Mouse (Mus musculus): ENCODE data around the gene Atp1b1. TPM values are rescaled to one million over a fixed set of nuclear protein-coding genes. Genes with fewer than 3 reads are reported as not detected.

Atp1b1 gene
- 133 and 164 TPM in 2 replicates for polyA plus RNA-seq (2014; fragmentation: Nextera tagmentation; extraction: Ambion mirVana)

- WGBS = under 1% methylated on average over 35 of the region's 35 CpGs
- ATAC-seq (ENCODE audit: low FRiP score, low TSS enrichment) (peak; percentile 95), DNase-seq (peak; percentile 97)
- peaks cover 31% of the 10 kb centered on the region for H3K4me1 ChIP-seq (ENCODE audit: control insufficient read depth, insufficient read depth, low read length)
- no peaks in the 10 kb centered on the region for H3K9me3 ChIP-seq (ENCODE audit: control insufficient read depth, low read length)
- H3K27me3 ChIP-seq (ENCODE audit: control insufficient read depth, insufficient read depth, low read length) = peaks cover 3% of the 10 kb centered on the region; the same call in 1 of the 2 replicates
- H3K4me3 ChIP-seq (replicated peaks; ENCODE audit: low read depth, low read length) = peak within 1 kb of the TSS; percentile 58
- H3K4me2 ChIP-seq (ENCODE audit: low read length) = peak within 1 kb of the TSS; percentile 61
- H3K9ac ChIP-seq (replicated peaks; ENCODE audit: low read length) = peak within 1 kb of the TSS; percentile 71
- peak within 1 kb of the TSS; percentile 97 for H3K27ac ChIP-seq (replicated peaks; ENCODE audit: low read depth, low read length)
- H3K36me3 ChIP-seq (ENCODE audit: control insufficient read depth, insufficient read depth, low read length) = peaks cover 4% of the 10 kb centered on the region
Observed at GRCm38 (mm10) chr1:164458245-164458613, at the start of gene Atp1b1. Gene Atp1b1, minus strand, starts transcription at chr1:164458355.

DNA sequence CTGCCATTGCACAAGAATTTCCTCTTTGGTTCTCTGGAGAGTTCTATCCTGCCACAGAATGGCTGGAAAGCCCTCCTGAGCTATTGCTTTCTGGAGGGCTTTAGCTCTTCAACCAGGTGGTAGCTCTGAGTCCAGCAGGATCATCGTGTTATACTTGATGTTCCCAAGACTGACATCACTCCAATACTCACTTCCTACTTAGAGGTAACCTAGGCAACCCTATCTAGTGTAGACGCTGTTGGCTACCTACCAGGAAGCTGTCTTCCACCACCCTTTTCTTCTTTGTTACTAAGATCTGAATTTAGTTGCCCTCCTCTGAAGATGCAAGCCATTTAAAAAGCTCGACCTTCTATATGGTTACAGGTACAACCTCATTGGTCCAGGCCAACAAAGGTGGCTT lies 46.9 kb upstream of the Atp1b1 start:
- DNase-seq = no peak
- Histone ChIP-seq H3K9me3 (ENCODE audit: control insufficient read depth, low read length) (no peaks in the 10 kb centered on the region), H3K4me2 (ENCODE audit: low read length) (no peak overlapping the region), H3K9ac (replicated peaks; ENCODE audit: low read length) (no peak overlapping the region), H3K36me3 (ENCODE audit: control insufficient read depth, insufficient read depth, low read length) (no peaks in the 10 kb centered on the region), H3K27ac (replicated peaks; ENCODE audit: low read depth, low read length) (no peak overlapping the region), H3K4me1 (ENCODE audit: control insufficient read depth, insufficient read depth, low read length) (no peaks in the 10 kb centered on the region), H3K4me3 (replicated peaks; ENCODE audit: low read depth, low read length) (no peak overlapping the region), H3K27me3 (ENCODE audit: control insufficient read depth, insufficient read depth, low read length) (no peaks in the 10 kb centered on the region)
- ATAC-seq (ENCODE audit: low FRiP score, low TSS enrichment) = no peak
- 73% methylated on average over 3 of the region's 3 CpGs for WGBS

GRCm38 (mm10) chr1:164503140-164503730 lies 45.1 kb upstream of the Atp1b1 start:
- Histone ChIP-seq H3K4me1 (ENCODE audit: control insufficient read depth, insufficient read depth, low read length) (no peaks in the 10 kb centered on the region), H3K4me2 (ENCODE audit: low read length) (no peak overlapping the region), H3K27ac (replicated peaks; ENCODE audit: low read depth, low read length) (no peak overlapping the region), H3K36me3 (ENCODE audit: control insufficient read depth, insufficient read depth, low read length) (no peaks in the 10 kb centered on the region), H3K9me3 (ENCODE audit: control insufficient read depth, low read length) (no peaks in the 10 kb centered on the region), H3K9ac (replicated peaks; ENCODE audit: low read length) (no peak overlapping the region), H3K4me3 (replicated peaks; ENCODE audit: low read depth, low read length) (no peak overlapping the region), H3K27me3 (ENCODE audit: control insufficient read depth, insufficient read depth, low read length) (no peaks in the 10 kb centered on the region)
- WGBS = 49% methylated on average over 8 of the region's 8 CpGs
- DNase-seq (no peak), ATAC-seq (ENCODE audit: low FRiP score, low TSS enrichment) (no peak)

- ATAC-seq (ENCODE audit: low FRiP score, low TSS enrichment) (no peak), DNase-seq (no peak)
- Histone ChIP-seq H3K27me3 (ENCODE audit: control insufficient read depth, insufficient read depth, low read length) (no peaks in the 10 kb centered on the region), H3K9me3 (ENCODE audit: control insufficient read depth, low read length) (no peaks in the 10 kb centered on the region), H3K9ac (replicated peaks; ENCODE audit: low read length) (no peak overlapping the region), H3K4me1 (ENCODE audit: control insufficient read depth, insufficient read depth, low read length) (no peaks in the 10 kb centered on the region), H3K4me3 (replicated peaks; ENCODE audit: low read depth, low read length) (no peak overlapping the region), H3K36me3 (ENCODE audit: control insufficient read depth, insufficient read depth, low read length) (no peaks in the 10 kb centered on the region), H3K27ac (replicated peaks; ENCODE audit: low read depth, low read length) (no peak overlapping the region), H3K4me2 (ENCODE audit: low read length) (no peak overlapping the region)
- WGBS = 79% methylated on average over 7 of the region's 7 CpGs
Observed at GRCm38 (mm10) chr1:164502231-164502630, 44.1 kb upstream of the Atp1b1 start.

GRCm38 (mm10) chr1:164494741-164495512 lies 36.8 kb upstream of the Atp1b1 start:
- 68% methylated on average over 8 of the region's 8 CpGs for WGBS
- no peak overlapping the region for H3K4me2 ChIP-seq (ENCODE audit: low read length)
- H3K4me3 ChIP-seq (replicated peaks; ENCODE audit: low read depth, low read length) = no peak overlapping the region
- no peak overlapping the region for H3K9ac ChIP-seq (replicated peaks; ENCODE audit: low read length)
- H3K4me1 ChIP-seq (ENCODE audit: control insufficient read depth, insufficient read depth, low read length) = no peaks in the 10 kb centered on the region
- no peak for ATAC-seq (ENCODE audit: low FRiP score, low TSS enrichment)
- no peaks in the 10 kb centered on the region for H3K9me3 ChIP-seq (ENCODE audit: control insufficient read depth, low read length)
- H3K36me3 ChIP-seq (ENCODE audit: control insufficient read depth, insufficient read depth, low read length) = no peaks in the 10 kb centered on the region
- DNase-seq = no peak
- H3K27me3 ChIP-seq (ENCODE audit: control insufficient read depth, insufficient read depth, low read length) = no peaks in the 10 kb centered on the region
- H3K27ac ChIP-seq (replicated peaks; ENCODE audit: low read depth, low read length) = no peak overlapping the region

DNA sequence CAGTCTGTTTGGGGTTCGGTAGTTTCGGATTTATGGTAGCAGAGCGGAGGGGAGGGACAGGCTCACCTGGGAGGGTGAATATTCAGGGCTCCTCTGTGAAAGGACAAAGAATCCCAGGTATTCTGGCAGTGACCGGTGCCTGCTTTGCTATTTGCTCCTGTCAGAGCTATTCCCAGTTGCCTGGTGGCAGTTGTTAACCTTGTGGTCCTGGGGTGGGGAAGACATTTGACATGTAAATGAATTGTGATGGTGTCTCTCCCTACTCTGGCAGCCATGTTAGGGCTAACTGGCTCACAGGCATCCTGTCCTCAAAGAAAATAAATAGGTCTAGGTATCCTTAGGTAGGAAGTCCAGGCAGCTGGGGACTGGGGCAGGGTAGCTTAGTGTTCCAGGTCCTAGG lies 36.1 kb upstream of the Atp1b1 start:
- H3K27me3 ChIP-seq (ENCODE audit: control insufficient read depth, insufficient read depth, low read length) = no peaks in the 10 kb centered on the region
- 57% methylated on average over 4 of the region's 4 CpGs for WGBS
- ATAC-seq (ENCODE audit: low FRiP score, low TSS enrichment) = no peak
- no peak for DNase-seq
- no peaks in the 10 kb centered on the region for H3K9me3 ChIP-seq (ENCODE audit: control insufficient read depth, low read length)
- no peaks in the 10 kb centered on the region for H3K36me3 ChIP-seq (ENCODE audit: control insufficient read depth, insufficient read depth, low read length)
- no peak overlapping the region for H3K27ac ChIP-seq (replicated peaks; ENCODE audit: low read depth, low read length)
- no peak overlapping the region for H3K9ac ChIP-seq (replicated peaks; ENCODE audit: low read length)
- no peak overlapping the region for H3K4me3 ChIP-seq (replicated peaks; ENCODE audit: low read depth, low read length)
- no peak overlapping the region for H3K4me2 ChIP-seq (ENCODE audit: low read length)
- no peaks in the 10 kb centered on the region for H3K4me1 ChIP-seq (ENCODE audit: control insufficient read depth, insufficient read depth, low read length)

GRCm38 (mm10) chr1:164493042-164493705 lies 35.0 kb upstream of the Atp1b1 start:
- no peak overlapping the region for H3K4me3 ChIP-seq (replicated peaks; ENCODE audit: low read depth, low read length)
- no peak overlapping the region for H3K27ac ChIP-seq (replicated peaks; ENCODE audit: low read depth, low read length)
- H3K9me3 ChIP-seq (ENCODE audit: control insufficient read depth, low read length) = no peaks in the 10 kb centered on the region
- H3K27me3 ChIP-seq (ENCODE audit: control insufficient read depth, insufficient read depth, low read length) = no peaks in the 10 kb centered on the region
- 85% methylated on average over 8 of the region's 8 CpGs for WGBS
- H3K36me3 ChIP-seq (ENCODE audit: control insufficient read depth, insufficient read depth, low read length) = no peaks in the 10 kb centered on the region
- DNase-seq (no peak), ATAC-seq (ENCODE audit: low FRiP score, low TSS enrichment) (no peak)
- H3K4me2 ChIP-seq (ENCODE audit: low read length) = no peak overlapping the region
- no peak overlapping the region for H3K9ac ChIP-seq (replicated peaks; ENCODE audit: low read length)
- no peaks in the 10 kb centered on the region for H3K4me1 ChIP-seq (ENCODE audit: control insufficient read depth, insufficient read depth, low read length)

GRCm38 (mm10) chr1:164492476-164492875 lies 34.3 kb upstream of the Atp1b1 start:
- Histone ChIP-seq H3K4me1 (ENCODE audit: control insufficient read depth, insufficient read depth, low read length) (no peaks in the 10 kb centered on the region), H3K9ac (replicated peaks; ENCODE audit: low read length) (no peak overlapping the region), H3K27ac (replicated peaks; ENCODE audit: low read depth, low read length) (no peak overlapping the region), H3K4me3 (replicated peaks; ENCODE audit: low read depth, low read length) (no peak overlapping the region), H3K4me2 (ENCODE audit: low read length) (no peak overlapping the region), H3K9me3 (ENCODE audit: control insufficient read depth, low read length) (no peaks in the 10 kb centered on the region), H3K27me3 (ENCODE audit: control insufficient read depth, insufficient read depth, low read length) (no peaks in the 10 kb centered on the region), H3K36me3 (ENCODE audit: control insufficient read depth, insufficient read depth, low read length) (no peaks in the 10 kb centered on the region)
- WGBS = 84% methylated on average over 3 of the region's 3 CpGs
- DNase-seq (no peak), ATAC-seq (ENCODE audit: low FRiP score, low TSS enrichment) (no peak)
